Mouse (Mus musculus): ENCODE data around the gene Anpep.

GRCm38 (mm10) chr7:79867861-79868260 lies 7.0 kb upstream of the Anpep start:
- TF ChIP-seq CTCF (IDR thresholded peaks at IDR 0.05; ENCODE audit: extremely low read depth, insufficient read length, insufficient replicate concordance, low read depth, low read length) (no peak), POLR2A (IDR thresholded peaks at IDR 0.05; ENCODE audit: low read depth, low read length) (no peak)
